Mouse (Mus musculus): ENCODE measurements around the gene Pik3ca. TPM values are rescaled to one million over a fixed set of nuclear protein-coding genes. Genes with fewer than 3 reads are reported as not detected.
A peak's percentile ranks its signal among the peaks of the same experiment; 100 is the strongest.

The Pik3ca gene
- polyA plus RNA-seq, 1 experiment from 2014 or later = 17.7 TPM

DNA sequence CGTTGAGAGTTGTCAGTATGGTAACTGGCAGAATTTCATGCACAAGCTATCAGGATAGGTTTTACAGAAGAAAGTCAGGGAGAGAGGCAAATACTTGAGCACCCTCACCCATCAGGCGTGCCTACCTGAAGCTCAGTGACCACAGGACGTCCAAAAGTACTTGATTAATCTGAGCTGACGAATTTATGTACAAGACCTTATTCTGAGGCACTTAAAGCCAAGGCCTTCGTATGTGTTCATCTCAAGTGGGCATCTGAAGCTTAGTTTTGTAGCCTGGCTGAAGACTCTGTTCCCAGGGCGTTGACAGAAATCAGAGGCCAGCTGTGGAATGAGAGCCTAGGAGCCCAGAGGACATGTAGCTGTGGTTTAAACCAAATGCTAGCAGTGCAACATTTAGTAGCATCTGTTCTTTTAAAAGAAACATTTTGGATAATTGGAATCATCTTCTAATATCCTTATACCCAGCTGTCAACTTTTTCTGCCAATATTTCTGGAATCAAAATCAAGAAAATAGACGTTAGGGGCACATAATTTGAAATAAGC is 15.1 kb downstream of the Pik3ca start:
- WGBS = 76% methylated on average over 7 of the region's 7 CpGs
- H3K9ac ChIP-seq (ENCODE audit: low read length) = no peak overlapping the region
- H3K4me3 ChIP-seq (ENCODE audit: low read depth, low read length) = no peak overlapping the region
- H3K4me2 ChIP-seq (ENCODE audit: low read length) = no peak overlapping the region
- H3K27ac ChIP-seq (ENCODE audit: low read depth, low read length) = no peak overlapping the region
- H3K36me3 ChIP-seq (ENCODE audit: control insufficient read depth, insufficient read depth, low read length) = no peaks in the 10 kb centered on the region
- DNase-seq (ENCODE audit: low spot score) (no peak), ATAC-seq (no peak)
- H3K9me3 ChIP-seq (replicated peaks; ENCODE audit: control insufficient read depth, low read length) = no peaks in the 10 kb centered on the region
- H3K27me3 ChIP-seq (replicated peaks; ENCODE audit: control insufficient read depth, insufficient read depth, low read length) = no peaks in the 10 kb centered on the region
- H3K4me1 ChIP-seq (ENCODE audit: control insufficient read depth, insufficient read depth, low read length) = peaks cover 10% of the 10 kb centered on the region; the same call in 1 of the 2 replicates

DNA sequence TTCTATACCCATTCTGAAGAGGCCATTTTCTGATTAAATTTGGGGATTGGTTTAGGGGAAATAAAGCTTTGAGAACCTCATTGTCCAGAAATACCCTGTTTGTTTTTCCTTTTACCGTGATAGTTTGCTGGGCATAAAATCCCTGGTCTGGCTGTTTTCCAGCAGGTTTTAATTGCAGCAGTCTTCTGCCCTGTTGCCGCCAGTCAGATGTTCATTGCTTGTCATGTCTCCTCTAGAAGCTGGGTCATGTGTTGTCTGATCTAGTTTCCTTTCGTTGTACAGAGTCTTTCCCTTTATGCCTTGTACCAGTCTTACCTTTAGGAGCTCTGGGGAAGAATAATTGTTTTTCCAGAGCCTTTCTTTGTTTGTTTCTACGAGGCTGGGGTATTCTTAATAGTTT is 16.9 kb downstream of the Pik3ca start:
- Histone ChIP-seq H3K4me1 (ENCODE audit: control insufficient read depth, insufficient read depth, low read length) (peaks cover 10% of the 10 kb centered on the region; the same call in 1 of the 2 replicates), H3K4me2 (ENCODE audit: low read length) (no peak overlapping the region), H3K27me3 (replicated peaks; ENCODE audit: control insufficient read depth, insufficient read depth, low read length) (no peaks in the 10 kb centered on the region), H3K36me3 (ENCODE audit: control insufficient read depth, insufficient read depth, low read length) (no peaks in the 10 kb centered on the region), H3K4me3 (ENCODE audit: low read depth, low read length) (no peak overlapping the region), H3K27ac (ENCODE audit: low read depth, low read length) (no peak overlapping the region), H3K9ac (ENCODE audit: low read length) (no peak overlapping the region), H3K9me3 (replicated peaks; ENCODE audit: control insufficient read depth, low read length) (no peaks in the 10 kb centered on the region)
- DNase-seq (ENCODE audit: low spot score) (peak; percentile 39), ATAC-seq (no peak)
- 5% methylated on average over 4 of the region's 4 CpGs for WGBS

DNA sequence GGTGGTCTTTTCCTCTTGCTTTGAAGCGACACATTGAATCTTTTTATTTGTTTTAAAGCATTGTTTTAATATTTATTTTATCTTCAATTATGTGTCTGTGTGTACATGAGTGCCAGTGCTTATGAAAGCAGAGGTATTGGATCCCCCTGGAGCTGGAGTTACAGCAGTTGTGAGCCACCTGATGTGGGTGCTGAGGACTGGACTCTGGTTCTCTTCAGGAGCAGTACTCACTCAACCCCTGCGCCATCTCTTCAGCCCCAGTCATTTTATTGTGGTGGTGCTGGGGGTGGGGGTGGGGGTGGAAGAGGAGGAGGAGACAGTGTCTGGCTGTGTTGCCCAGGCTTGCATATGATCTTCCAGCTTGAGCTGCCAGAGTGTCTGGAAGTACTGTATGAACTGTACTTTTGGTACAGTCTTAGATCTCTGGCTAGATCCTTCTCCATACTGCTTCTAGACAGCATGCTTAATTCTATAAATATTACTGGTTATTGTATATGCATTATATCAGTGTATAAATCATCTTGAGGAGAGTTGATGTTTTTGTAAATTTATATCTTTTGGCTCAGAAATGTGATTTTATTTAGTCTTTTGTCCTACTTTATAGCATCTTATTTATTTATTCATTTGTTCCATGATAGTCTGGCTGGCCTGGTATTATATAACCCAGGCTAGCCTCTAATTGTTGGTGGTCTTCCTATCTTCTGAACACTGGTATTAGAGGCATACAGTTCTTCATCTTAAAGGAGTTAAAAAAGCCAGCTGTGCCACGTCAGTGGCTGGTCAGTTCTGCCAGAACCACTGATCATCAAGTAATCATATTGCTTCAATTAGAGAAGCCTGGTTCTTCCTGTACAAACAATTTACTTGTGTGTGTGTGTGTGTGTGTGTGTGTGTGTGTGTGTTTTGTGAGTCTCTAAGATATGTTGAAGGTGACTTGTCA is 18.2 kb downstream of the Pik3ca start:
- peaks cover 10% of the 10 kb centered on the region; the same call in 1 of the 2 replicates for H3K4me1 ChIP-seq (ENCODE audit: control insufficient read depth, insufficient read depth, low read length)
- no peaks in the 10 kb centered on the region for H3K27me3 ChIP-seq (replicated peaks; ENCODE audit: control insufficient read depth, insufficient read depth, low read length)
- no peaks in the 10 kb centered on the region for H3K36me3 ChIP-seq (ENCODE audit: control insufficient read depth, insufficient read depth, low read length)
- no peaks in the 10 kb centered on the region for H3K9me3 ChIP-seq (replicated peaks; ENCODE audit: control insufficient read depth, low read length)
- peak; percentile 35; the same call in 1 of the 2 replicates for ATAC-seq
- no peak overlapping the region for H3K4me2 ChIP-seq (ENCODE audit: low read length)
- no peak overlapping the region for H3K27ac ChIP-seq (ENCODE audit: low read depth, low read length)
- no peak overlapping the region for H3K9ac ChIP-seq (ENCODE audit: low read length)
- DNase-seq (ENCODE audit: low spot score) = no peak
- 74% methylated on average over 3 of the region's 3 CpGs for WGBS
- H3K4me3 ChIP-seq (ENCODE audit: low read depth, low read length) = no peak overlapping the region

DNA sequence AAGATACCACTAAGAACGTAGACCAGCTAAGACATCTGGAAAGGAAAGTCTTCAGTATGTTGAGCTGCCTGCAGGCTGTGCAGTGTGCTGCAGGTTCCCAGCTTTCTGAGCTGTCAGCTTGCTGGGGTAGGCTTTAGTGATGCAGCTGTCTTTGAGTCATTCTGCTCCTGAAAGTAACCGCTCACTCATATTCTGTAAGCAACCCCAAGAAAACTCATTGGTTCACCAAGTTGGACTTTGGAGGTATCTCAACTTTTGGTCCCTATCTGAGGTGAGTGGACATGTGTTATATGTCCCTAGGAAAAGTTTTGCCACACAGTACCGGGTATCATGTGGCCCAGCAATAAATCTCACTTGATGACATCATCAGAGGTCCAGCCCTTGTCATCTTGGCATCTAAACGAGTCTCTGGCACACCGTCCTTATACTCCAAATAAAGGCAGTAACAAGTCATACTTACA is 20.3 kb downstream of the Pik3ca start:
- Histone ChIP-seq H3K4me2 (ENCODE audit: low read length) (no peak overlapping the region), H3K9ac (ENCODE audit: low read length) (no peak overlapping the region), H3K4me1 (ENCODE audit: control insufficient read depth, insufficient read depth, low read length) (peaks cover 8% of the 10 kb centered on the region; the same call in 1 of the 2 replicates), H3K4me3 (ENCODE audit: low read depth, low read length) (no peak overlapping the region), H3K27ac (ENCODE audit: low read depth, low read length) (no peak overlapping the region), H3K27me3 (replicated peaks; ENCODE audit: control insufficient read depth, insufficient read depth, low read length) (no peaks in the 10 kb centered on the region), H3K36me3 (ENCODE audit: control insufficient read depth, insufficient read depth, low read length) (no peaks in the 10 kb centered on the region), H3K9me3 (replicated peaks; ENCODE audit: control insufficient read depth, low read length) (no peaks in the 10 kb centered on the region)
- ATAC-seq (no peak), DNase-seq (ENCODE audit: low spot score) (no peak)
- WGBS = 85% methylated on average over 5 of the region's 5 CpGs

DNA sequence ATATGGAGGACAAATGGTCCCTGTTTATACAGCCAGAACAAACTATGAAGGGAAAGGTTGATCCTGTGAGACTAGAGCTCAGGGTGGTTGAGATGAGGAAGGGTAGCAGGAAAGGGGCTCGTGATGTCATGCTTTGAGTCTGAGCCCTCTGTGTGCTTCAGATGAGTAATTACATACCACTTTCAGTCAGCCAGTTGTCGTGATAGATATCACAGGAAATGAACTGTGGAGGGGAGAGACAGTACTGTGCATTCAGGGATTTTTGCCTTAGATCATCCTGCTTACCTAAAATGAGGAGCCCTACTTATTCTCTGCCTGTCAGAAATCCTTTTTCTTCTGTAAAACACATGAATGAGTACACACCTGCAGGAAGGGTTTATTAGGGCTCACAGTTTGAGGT is 22.4 kb downstream of the Pik3ca start:
- WGBS = 79% methylated on average over 2 of the region's 2 CpGs
- no peak for ATAC-seq
- H3K4me1 ChIP-seq (ENCODE audit: control insufficient read depth, insufficient read depth, low read length) = no peaks in the 10 kb centered on the region

DNA sequence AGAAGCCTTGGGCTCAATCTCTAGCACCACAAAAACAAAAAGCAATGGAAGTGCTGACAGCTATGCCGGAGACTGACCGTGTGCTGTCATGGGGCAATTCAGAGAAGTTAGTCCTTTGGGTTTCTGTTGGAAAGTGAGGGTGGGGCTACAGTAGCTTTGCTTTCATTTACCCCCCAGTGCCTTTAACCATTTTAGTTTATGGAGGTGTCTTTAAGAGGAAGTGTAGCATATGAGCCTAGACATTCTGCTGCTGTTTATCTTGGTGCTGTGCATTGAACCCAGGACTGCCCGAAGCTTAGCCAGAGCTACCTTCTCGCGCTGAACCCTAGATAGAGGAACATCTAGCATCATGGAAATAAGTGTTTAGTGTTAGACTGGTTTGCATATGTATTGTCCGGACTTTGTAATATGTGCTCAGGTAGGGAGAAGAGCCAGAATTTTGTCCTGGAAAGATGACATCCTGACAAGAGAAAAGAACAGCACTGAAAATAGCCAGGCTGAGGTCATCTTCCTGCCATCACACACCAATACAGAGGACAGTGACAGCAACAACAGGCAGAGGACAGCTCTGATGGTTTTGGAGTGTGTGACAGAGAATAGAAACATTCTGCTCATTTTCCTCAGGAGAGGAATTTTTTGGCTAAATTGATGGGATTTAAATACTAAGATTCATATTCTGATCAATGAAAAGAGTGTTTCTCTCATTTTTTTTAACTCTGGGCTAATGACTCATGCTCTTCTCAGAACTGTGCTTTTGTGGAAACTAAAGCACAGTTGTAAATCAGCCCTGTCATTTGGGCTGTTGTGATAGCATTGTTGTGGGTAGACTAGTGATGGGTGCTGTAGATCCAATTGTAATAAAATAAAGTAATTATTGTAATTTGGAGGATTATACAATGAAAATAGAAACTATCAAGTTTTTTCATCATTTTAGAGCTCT is 23.9 kb downstream of the Pik3ca start:
- H3K4me3 ChIP-seq (ENCODE audit: low read depth, low read length) = no peak overlapping the region
- H3K9ac ChIP-seq (ENCODE audit: low read length) = no peak overlapping the region
- H3K36me3 ChIP-seq (ENCODE audit: control insufficient read depth, insufficient read depth, low read length) = no peaks in the 10 kb centered on the region
- H3K27me3 ChIP-seq (replicated peaks; ENCODE audit: control insufficient read depth, insufficient read depth, low read length) = no peaks in the 10 kb centered on the region
- no peak overlapping the region for H3K4me2 ChIP-seq (ENCODE audit: low read length)
- WGBS = 96% methylated on average over 6 of the region's 6 CpGs
- DNase-seq (ENCODE audit: low spot score) (no peak), ATAC-seq (no peak)
- H3K27ac ChIP-seq (ENCODE audit: low read depth, low read length) = no peak overlapping the region
- no peaks in the 10 kb centered on the region for H3K9me3 ChIP-seq (replicated peaks; ENCODE audit: control insufficient read depth, low read length)
- no peaks in the 10 kb centered on the region for H3K4me1 ChIP-seq (ENCODE audit: control insufficient read depth, insufficient read depth, low read length)

More for the DNA sequence above, 22.4 kb downstream of the Pik3ca start:
- H3K4me2 ChIP-seq (ENCODE audit: low read length) = no peak overlapping the region
- H3K4me3 ChIP-seq (ENCODE audit: low read depth, low read length) = no peak overlapping the region
- no peaks in the 10 kb centered on the region for H3K27me3 ChIP-seq (replicated peaks; ENCODE audit: control insufficient read depth, insufficient read depth, low read length)
- H3K27ac ChIP-seq (ENCODE audit: low read depth, low read length) = no peak overlapping the region
- H3K9me3 ChIP-seq (replicated peaks; ENCODE audit: control insufficient read depth, low read length) = no peaks in the 10 kb centered on the region
- H3K36me3 ChIP-seq (ENCODE audit: control insufficient read depth, insufficient read depth, low read length) = no peaks in the 10 kb centered on the region
- no peak overlapping the region for H3K9ac ChIP-seq (ENCODE audit: low read length)
- DNase-seq (ENCODE audit: low spot score) = no peak

DNA sequence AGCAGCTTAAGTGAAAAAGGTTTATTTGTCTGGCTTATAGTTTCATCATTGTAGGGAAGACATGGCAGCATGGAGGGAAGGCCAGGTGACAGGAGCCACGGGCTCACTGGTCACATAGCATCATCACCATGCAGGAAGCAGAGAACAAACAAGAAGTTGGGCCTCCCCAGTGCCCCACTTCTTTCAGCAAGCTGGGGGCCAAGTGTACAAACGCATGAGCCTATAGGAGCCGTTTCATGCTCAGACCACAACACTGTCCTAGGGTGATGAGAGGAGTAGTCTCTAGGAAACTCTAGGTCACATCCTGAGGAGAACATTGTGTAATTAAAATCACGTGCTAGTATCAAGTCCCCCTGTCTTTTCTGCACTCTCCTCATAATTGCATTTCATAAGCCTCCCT is 30.2 kb downstream of the Pik3ca start:
- ATAC-seq (no peak), DNase-seq (ENCODE audit: low spot score) (no peak)
- Histone ChIP-seq H3K4me2 (ENCODE audit: low read length) (no peak overlapping the region), H3K27me3 (replicated peaks; ENCODE audit: control insufficient read depth, insufficient read depth, low read length) (no peaks in the 10 kb centered on the region), H3K27ac (ENCODE audit: low read depth, low read length) (no peak overlapping the region), H3K9me3 (replicated peaks; ENCODE audit: control insufficient read depth, low read length) (no peaks in the 10 kb centered on the region), H3K4me3 (ENCODE audit: low read depth, low read length) (no peak overlapping the region), H3K36me3 (ENCODE audit: control insufficient read depth, insufficient read depth, low read length) (no peaks in the 10 kb centered on the region), H3K9ac (ENCODE audit: low read length) (no peak overlapping the region), H3K4me1 (ENCODE audit: control insufficient read depth, insufficient read depth, low read length) (no peaks in the 10 kb centered on the region)
- WGBS = 84% methylated on average over 4 of the region's 4 CpGs

DNA sequence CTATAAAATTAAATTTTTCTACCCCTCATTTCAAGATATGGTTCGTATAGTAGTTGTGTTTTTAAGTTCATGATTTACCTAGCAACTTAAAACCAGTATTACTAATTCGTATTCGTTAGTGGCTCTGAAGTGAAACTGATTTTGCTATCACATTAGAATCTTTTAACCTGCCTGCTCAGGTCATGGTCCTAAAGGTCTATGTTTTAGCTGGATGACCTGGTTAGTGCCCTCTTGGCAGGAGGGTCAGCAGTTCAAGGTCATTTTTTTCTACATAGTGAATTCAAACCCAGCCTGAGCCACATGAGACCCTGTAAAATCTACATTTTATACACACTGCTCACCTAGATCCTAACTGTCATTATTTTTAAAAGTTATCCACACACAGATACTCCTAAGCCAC is 30.9 kb downstream of the Pik3ca start:
- no peaks in the 10 kb centered on the region for H3K27me3 ChIP-seq (replicated peaks; ENCODE audit: control insufficient read depth, insufficient read depth, low read length)
- WGBS = 95% methylated on average over 3 of the region's 3 CpGs

More for the DNA sequence above, 30.9 kb downstream of the Pik3ca start:
- DNase-seq (ENCODE audit: low spot score) (no peak), ATAC-seq (no peak)
- H3K27ac ChIP-seq (ENCODE audit: low read depth, low read length) = no peak overlapping the region
- no peaks in the 10 kb centered on the region for H3K36me3 ChIP-seq (ENCODE audit: control insufficient read depth, insufficient read depth, low read length)
- no peak overlapping the region for H3K9ac ChIP-seq (ENCODE audit: low read length)
- H3K4me3 ChIP-seq (ENCODE audit: low read depth, low read length) = no peak overlapping the region
- H3K4me1 ChIP-seq (ENCODE audit: control insufficient read depth, insufficient read depth, low read length) = no peaks in the 10 kb centered on the region
- no peak overlapping the region for H3K4me2 ChIP-seq (ENCODE audit: low read length)
- H3K9me3 ChIP-seq (replicated peaks; ENCODE audit: control insufficient read depth, low read length) = no peaks in the 10 kb centered on the region
